Mouse (Mus musculus): ENCODE measurements around the gene Lhx3.

DNA sequence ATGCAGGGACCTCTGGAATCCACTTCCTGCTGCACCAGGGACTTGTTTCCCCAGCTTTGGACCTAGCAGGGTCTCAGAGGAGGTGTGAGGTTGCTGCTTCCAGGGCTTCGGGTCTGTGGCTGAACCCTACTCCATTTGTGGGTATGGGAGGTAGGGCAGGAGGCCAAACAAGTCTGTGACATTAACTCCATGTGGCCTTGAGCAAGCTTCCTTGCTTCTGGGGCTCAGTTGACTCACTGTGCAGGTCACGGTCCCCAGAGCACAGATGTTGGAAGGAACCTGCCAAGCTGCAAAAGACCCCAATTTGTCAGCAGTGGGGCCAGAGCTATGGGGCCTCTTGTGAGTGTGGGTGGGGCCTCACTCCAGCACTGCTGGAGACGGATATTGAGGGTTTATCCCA is 23.7 kb downstream of the Lhx3 start:
- TF ChIP-seq ZC3H11A (IDR thresholded peaks at IDR 0.05; ENCODE audit: borderline replicate concordance, low read depth, low read length) (no peak), HCFC1 (IDR thresholded peaks at IDR 0.05; ENCODE audit: borderline replicate concordance, insufficient read depth, low read length) (no peak), CHD2 (IDR thresholded peaks at IDR 0.05; ENCODE audit: low read depth, low read length) (no peak), ZNF384 (IDR thresholded peaks at IDR 0.05; ENCODE audit: low read depth, low read length) (no peak)

All from ES-E14 (cell line).